Mouse (Mus musculus): ENCODE measurements around the gene Ndufv3.

GRCm38 (mm10) chr17:31556253-31556652, 36.3 kb downstream of the Ndufv3 start:
- TF ChIP-seq CTCF (IDR thresholded peaks at IDR 0.05; ENCODE audit: low read depth), result no peak
- no peak for TF ChIP-seq EP300 (IDR thresholded peaks at IDR 0.05; ENCODE audit: low read depth)
